8 mouse cellular contexts compared by ENCODE assay signal in the genomic region with DNA sequence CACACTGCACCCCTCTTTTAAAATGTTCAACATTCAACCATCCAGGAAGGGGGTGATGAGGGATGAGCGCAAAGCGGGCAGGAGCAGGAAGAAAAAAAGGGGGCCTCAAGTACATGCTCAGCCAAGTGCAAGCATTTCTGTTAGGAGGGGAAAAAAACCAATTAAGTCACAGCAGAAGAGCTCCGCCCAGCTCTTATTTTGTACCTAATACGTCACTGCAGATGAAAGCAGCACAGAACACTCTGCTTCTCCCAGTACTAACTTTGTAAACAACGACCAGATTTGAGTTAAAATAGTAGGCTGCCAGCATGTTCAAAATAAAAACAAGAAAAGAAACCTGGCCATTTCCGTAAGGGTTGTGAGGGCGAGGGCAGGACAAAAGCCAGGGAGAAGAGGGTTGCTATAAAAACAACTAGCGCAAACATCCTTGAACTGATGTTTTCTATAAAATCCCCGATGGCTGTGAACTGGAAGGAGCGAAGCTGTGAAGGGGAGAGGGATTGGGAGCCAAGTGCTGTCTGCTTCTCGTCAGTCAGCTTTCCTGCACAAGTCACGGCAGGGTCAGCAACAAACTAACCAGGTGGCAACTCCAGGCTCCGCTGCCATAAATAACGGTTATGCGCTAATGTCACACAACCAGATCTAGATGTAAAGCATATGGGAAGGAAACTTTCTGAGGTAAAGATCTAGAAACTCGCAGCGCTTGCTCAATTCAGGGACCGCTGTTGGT. TPM values are rescaled to one million over a fixed set of nuclear protein-coding genes. Genes with fewer than 3 reads are reported as not detected.
A peak's percentile ranks its signal among the peaks of the same experiment; 100 is the strongest.
DNase-seq lines count a peak whose midpoint lies in the region; ATAC-seq and TF ChIP-seq lines count a peak whose summit lies in the region.
"Had no signal": no experiment of that assay in that cellular context is flagged by ENCODE, and none has a peak within 500 bp of the region (broad histone marks: within the 10 kb centered on the region; RNA-seq: fewer than 3 reads in every experiment).

No protein-coding gene starts in this region.

- no peak for TF ChIP-seq CTCF in E14TG2a.4 (conservative IDR thresholded peaks at IDR 0.05; ENCODE audit: low read length)

- H3K27me3 ChIP-seq in E14TG2a.4 (ENCODE audit: insufficient read depth, low read length), result no peaks in the 10 kb centered on the region
- H3K27me3 ChIP-seq in liver, embryonic 15.5 days, result no peaks in the 10 kb centered on the region

- 0 out of 2 replicates have a peak overlapping the region, but pooled peaks have one; percentile 25 for H3K27ac ChIP-seq in liver, embryonic 15.5 days (replicated peaks)

- H3K4me3 ChIP-seq in E14TG2a.4 (replicated peaks; ENCODE audit: low read length), result peak overlapping the region; percentile 87
- H3K4me3 ChIP-seq in liver, embryonic 15.5 days (replicated peaks), result peak overlapping the region; percentile 25

- no peak for ATAC-seq in liver, embryonic 15.5 days (ENCODE audit: insufficient read depth)
- ATAC-seq in monocyte, adult 5-6 weeks (replicated peaks; ENCODE audit: insufficient number of reproducible peaks, low FRiP score, low TSS enrichment, poor library complexity, severe bottlenecking), result no peak

- peak overlapping the region; percentile 46 for H3K4me2 ChIP-seq in liver, embryonic 15.5 days

- 70% methylated on average over 18 of the region's 18 CpGs for WGBS in liver, embryonic 15.5 days (ENCODE audit: insufficient replicate concordance)

- intact Hi-C loops in left cerebral cortex, postnatal 14 days (cut with DNase I), result no loop called here

- H3K4me1 ChIP-seq in E14TG2a.4 (replicated peaks; ENCODE audit: low read depth, low read length), result peaks cover 53% of the 10 kb centered on the region
- H3K4me1 ChIP-seq in liver, embryonic 15.5 days (replicated peaks), result peaks cover 32% of the 10 kb centered on the region

- no peaks in the 10 kb centered on the region for H3K36me3 ChIP-seq in E14TG2a.4 (ENCODE audit: insufficient read depth, low read length)
- H3K36me3 ChIP-seq in liver, embryonic 15.5 days (replicated peaks), result no peaks in the 10 kb centered on the region

- H3K9ac ChIP-seq in liver, embryonic 15.5 days, result 0 out of 2 replicates have a peak overlapping the region, but pooled peaks have one; percentile 6

- DNase-seq in ES-CJ7 (ENCODE audit: low read depth, low spot score), result peak; percentile 12
- peak; percentile 90 for DNase-seq in forelimb bud, embryonic 11.5 days (ENCODE audit: low read depth, low spot score)
- DNase-seq in left cerebral cortex, postnatal 14 days (ENCODE audit: low spot score in 2 of 2), result no peak
- DNase-seq in adrenal gland, adult (ENCODE audit: inconsistent age in 2 of 2, low spot score in 1 of 2), result no peak
- DNase-seq: thymus, postnatal 4 days had no signal

- H3K9me3 ChIP-seq in E14TG2a.4 (ENCODE audit: low read length), result no peaks in the 10 kb centered on the region
- H3K9me3 ChIP-seq in liver, embryonic 15.5 days (replicated peaks), result no peaks in the 10 kb centered on the region

RNA-seq across cellular contexts. Expression of a gene that starts 2.2 kb away (rescaled TPM):
- polyA plus RNA-seq in liver, embryonic 15.5 days (2015; fragmentation: Nextera tagmentation; extraction: Ambion mirVana), result 7.9 and 8.1 TPM in 2 replicates
- total RNA-seq in left cerebral cortex, postnatal 14 days (2021), result 1 to 10 TPM; 6.5 to 8.0 TPM
- 1.7 to 6.0 TPM (median 3.3 TPM) in 3 replicates for total RNA-seq in monocyte, adult 5-6 weeks (2017)

Comparison
In these comparisons a context has a peak if more than half of its experiments do, and no peak if none do; other contexts are left out.
1. DNase-seq: peak in ES-CJ7 (single experiment) and forelimb bud, embryonic 11.5 days (single experiment); none in left cerebral cortex, postnatal 14 days (0 of 2) and adrenal gland, adult (0 of 2).